Mouse (Mus musculus): ENCODE results near the gene Cdc14a. TPM values are rescaled to one million over a fixed set of nuclear protein-coding genes. Genes with fewer than 3 reads are reported as not detected.

Cdc14a gene
- polyA plus RNA-seq (2015; fragmentation: Nextera tagmentation; extraction: Ambion mirVana) = 8.7 and 9.2 TPM in 2 replicates

DNA sequence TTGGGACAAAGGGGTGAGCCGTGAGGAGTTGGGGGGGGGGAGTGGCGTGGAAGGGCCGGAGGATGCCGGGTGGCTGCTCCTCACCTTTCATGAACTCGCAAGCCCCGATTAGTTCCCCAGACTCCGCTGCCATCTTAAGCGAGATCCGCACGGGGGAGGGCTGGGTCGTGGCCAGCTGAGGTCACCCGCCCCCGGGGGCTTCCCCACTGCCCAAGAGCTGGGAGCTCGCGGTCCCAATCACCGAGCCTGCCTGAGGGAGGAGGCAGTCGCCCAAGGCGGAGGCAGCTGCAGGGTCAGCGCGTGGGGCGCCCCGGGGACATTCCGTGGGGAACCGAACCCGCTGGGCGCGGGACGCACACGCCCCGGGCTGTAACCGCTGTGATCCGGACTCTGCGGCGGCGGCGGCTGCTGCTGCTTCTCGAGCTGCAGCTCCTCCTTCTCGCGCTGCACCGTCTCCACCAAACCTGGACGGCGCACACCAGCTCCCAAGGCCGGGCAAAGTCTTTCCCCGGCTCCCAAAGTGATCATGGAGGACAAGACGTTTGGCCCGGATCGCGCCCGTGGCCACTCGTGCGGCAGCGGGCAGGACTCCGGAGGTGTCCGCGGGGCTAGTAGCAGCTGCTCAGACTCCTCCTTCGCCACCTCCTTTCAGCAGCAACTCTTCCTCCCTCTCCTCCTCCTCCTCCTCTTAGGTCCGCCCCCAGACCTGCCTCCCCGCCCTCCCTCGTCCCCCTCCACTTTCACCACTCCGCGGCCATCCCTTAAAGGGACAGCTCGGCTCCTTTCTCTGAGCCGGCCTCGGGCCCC, at the start of gene Cdc14a:
Gene Cdc14a, minus strand, starts transcription at position 680 of the 807 bp plus-strand sequence.
- Histone ChIP-seq H3K9ac (ENCODE audit: low read length) (peak within 1 kb of the TSS; percentile 90), H3K9me3 (replicated peaks; ENCODE audit: control insufficient read depth, low read length) (no peaks in the 10 kb centered on the region), H3K27me3 (ENCODE audit: control insufficient read depth, insufficient read depth, low read length) (no peaks in the 10 kb centered on the region), H3K4me3 (replicated peaks; ENCODE audit: low read length) (peak within 1 kb of the TSS; percentile 99), H3K36me3 (ENCODE audit: control insufficient read depth, insufficient read depth, low read length) (no peaks in the 10 kb centered on the region), H3K4me2 (ENCODE audit: low read depth, low read length) (peak within 1 kb of the TSS; percentile 92), H3K4me1 (ENCODE audit: control insufficient read depth, insufficient read depth, low read length) (peaks cover 18% of the 10 kb centered on the region), H3K27ac (ENCODE audit: low read length) (peak within 1 kb of the TSS; percentile 97)
- under 1% methylated on average over 62 of the region's 64 CpGs for WGBS
- peak; percentile 93 for ATAC-seq (ENCODE audit: insufficient read depth, low FRiP score)

DNA sequence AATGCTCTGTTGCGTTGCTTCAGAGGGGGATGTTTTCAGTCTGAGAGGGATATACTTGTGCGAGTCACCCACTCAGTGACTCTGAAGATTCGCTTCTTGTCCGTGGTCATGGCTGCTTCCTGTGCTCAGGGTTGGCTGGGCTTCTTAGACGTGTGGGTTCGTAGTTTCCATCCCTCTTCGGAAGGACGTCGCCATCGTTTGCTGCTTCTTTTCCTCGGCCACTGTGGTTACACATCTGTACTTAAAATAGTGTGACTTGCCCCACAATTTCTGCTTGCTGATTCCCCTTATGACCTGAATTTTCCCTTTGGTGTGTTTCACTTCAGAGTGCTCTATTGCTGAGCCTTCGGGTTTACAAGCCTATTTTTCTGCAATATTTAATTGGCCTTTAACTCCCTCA, 41.9 kb upstream of the Cdc14a start:
- 85% methylated on average over 12 of the region's 12 CpGs for WGBS
- Histone ChIP-seq H3K4me3 (replicated peaks; ENCODE audit: low read length) (no peak overlapping the region), H3K27me3 (ENCODE audit: control insufficient read depth, insufficient read depth, low read length) (no peaks in the 10 kb centered on the region), H3K9ac (ENCODE audit: low read length) (no peak overlapping the region), H3K4me1 (ENCODE audit: control insufficient read depth, insufficient read depth, low read length) (no peaks in the 10 kb centered on the region), H3K36me3 (ENCODE audit: control insufficient read depth, insufficient read depth, low read length) (no peaks in the 10 kb centered on the region), H3K9me3 (replicated peaks; ENCODE audit: control insufficient read depth, low read length) (no peaks in the 10 kb centered on the region), H3K27ac (ENCODE audit: low read length) (no peak overlapping the region), H3K4me2 (ENCODE audit: low read depth, low read length) (no peak overlapping the region)
- no peak for ATAC-seq (ENCODE audit: insufficient read depth, low FRiP score)

DNA sequence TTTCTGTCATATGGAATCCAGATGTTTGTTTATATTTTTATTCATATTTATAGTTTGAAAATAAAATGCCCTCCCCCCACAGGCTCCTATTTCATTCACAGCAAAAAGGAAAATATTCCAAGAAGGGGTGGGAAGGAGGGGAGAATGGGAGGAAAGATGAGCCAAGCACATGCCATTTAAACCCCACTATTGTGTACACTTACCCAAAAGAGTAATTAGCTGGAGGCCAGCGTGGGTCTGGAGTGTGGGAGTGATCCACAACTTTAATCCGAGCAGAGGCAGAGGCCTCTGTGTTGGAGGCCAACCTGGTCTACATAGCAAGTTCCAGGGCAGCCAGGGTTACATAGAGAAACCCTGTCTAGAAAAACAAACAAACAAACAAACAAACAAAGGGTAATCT, 40.5 kb upstream of the Cdc14a start:
- Histone ChIP-seq H3K4me1 (ENCODE audit: control insufficient read depth, insufficient read depth, low read length) (no peaks in the 10 kb centered on the region), H3K27me3 (ENCODE audit: control insufficient read depth, insufficient read depth, low read length) (no peaks in the 10 kb centered on the region), H3K4me2 (ENCODE audit: low read depth, low read length) (no peak overlapping the region), H3K27ac (ENCODE audit: low read length) (no peak overlapping the region), H3K4me3 (replicated peaks; ENCODE audit: low read length) (no peak overlapping the region), H3K36me3 (ENCODE audit: control insufficient read depth, insufficient read depth, low read length) (no peaks in the 10 kb centered on the region), H3K9me3 (replicated peaks; ENCODE audit: control insufficient read depth, low read length) (no peaks in the 10 kb centered on the region), H3K9ac (ENCODE audit: low read length) (no peak overlapping the region)
- WGBS = 40% methylated on average over 2 of the region's 2 CpGs
- ATAC-seq (ENCODE audit: insufficient read depth, low FRiP score) = no peak

DNA sequence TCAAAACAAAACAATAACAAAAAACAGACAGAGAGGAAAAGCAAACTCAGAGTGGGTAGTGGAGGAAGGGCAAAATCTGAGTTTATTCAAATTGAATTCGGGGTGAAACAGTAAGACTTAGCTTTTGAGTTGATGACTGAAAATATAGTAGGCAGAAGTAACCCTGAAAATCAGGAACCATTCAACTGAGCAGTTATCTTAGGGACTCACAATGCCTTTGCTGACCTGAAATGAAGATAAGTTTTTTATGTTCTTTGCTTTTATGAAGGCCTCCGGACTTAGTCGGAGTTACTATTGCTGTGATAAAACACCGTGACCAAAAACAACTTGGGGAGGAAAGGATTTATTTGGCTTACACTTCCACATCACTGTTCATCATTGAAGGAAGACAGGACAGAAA, 37.2 kb upstream of the Cdc14a start:
- H3K4me2 ChIP-seq (ENCODE audit: low read depth, low read length) = no peak overlapping the region
- no peak overlapping the region for H3K9ac ChIP-seq (ENCODE audit: low read length)
- no peaks in the 10 kb centered on the region for H3K4me1 ChIP-seq (ENCODE audit: control insufficient read depth, insufficient read depth, low read length)
- no peak overlapping the region for H3K4me3 ChIP-seq (replicated peaks; ENCODE audit: low read length)
- no peak overlapping the region for H3K27ac ChIP-seq (ENCODE audit: low read length)
- 80% methylated on average over 4 of the region's 4 CpGs for WGBS
- H3K27me3 ChIP-seq (ENCODE audit: control insufficient read depth, insufficient read depth, low read length) = no peaks in the 10 kb centered on the region
- no peaks in the 10 kb centered on the region for H3K9me3 ChIP-seq (replicated peaks; ENCODE audit: control insufficient read depth, low read length)
- ATAC-seq (ENCODE audit: insufficient read depth, low FRiP score) = no peak
- H3K36me3 ChIP-seq (ENCODE audit: control insufficient read depth, insufficient read depth, low read length) = no peaks in the 10 kb centered on the region

DNA sequence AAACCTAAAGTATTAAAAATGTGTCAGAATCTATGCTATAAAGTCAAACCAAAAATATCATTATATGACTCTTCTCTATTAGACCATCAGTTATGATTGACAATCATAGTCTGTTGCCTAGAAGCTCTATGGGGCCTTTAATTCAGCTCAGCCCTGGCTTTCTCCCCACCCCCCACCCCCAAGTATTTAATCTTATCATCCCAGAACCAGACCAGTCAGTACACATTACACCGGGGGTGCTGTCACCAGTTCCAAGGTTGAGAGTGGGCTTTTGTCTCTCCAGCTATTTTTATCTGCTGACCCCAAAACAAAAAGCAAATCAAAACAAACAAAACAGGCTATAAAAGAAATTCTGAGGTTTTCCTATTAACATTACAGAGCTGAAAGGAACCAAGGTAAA, 30.7 kb upstream of the Cdc14a start:
- Histone ChIP-seq H3K9ac (ENCODE audit: low read length) (no peak overlapping the region), H3K4me1 (ENCODE audit: control insufficient read depth, insufficient read depth, low read length) (no peaks in the 10 kb centered on the region), H3K27ac (ENCODE audit: low read length) (no peak overlapping the region), H3K4me2 (ENCODE audit: low read depth, low read length) (no peak overlapping the region), H3K4me3 (replicated peaks; ENCODE audit: low read length) (no peak overlapping the region), H3K36me3 (ENCODE audit: control insufficient read depth, insufficient read depth, low read length) (no peaks in the 10 kb centered on the region), H3K27me3 (ENCODE audit: control insufficient read depth, insufficient read depth, low read length) (no peaks in the 10 kb centered on the region), H3K9me3 (replicated peaks; ENCODE audit: control insufficient read depth, low read length) (no peaks in the 10 kb centered on the region)
- no peak for ATAC-seq (ENCODE audit: insufficient read depth, low FRiP score)
- 44% methylated on average over 1 of the region's 1 CpGs for WGBS

DNA sequence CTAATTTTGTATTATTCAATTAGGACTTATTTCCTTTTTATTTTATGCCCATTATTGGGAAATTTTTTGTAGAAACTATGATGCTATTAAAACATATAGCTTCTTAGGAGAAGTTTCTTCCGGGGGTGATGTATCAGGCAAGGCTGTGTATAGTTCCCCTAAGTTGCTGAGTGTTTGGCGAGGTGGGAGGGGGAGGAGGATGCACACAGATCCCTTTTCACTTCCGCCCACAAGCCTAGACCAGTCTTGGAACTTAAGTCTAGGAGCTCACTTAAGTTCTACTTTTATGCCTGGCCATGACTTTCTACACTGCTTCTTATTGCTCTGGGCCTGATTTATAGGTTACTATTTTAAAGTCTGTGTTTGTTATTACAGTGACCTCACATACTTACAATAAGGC, 26.9 kb upstream of the Cdc14a start:
- Histone ChIP-seq H3K27ac (ENCODE audit: low read length) (no peak overlapping the region), H3K4me2 (ENCODE audit: low read depth, low read length) (no peak overlapping the region), H3K9me3 (replicated peaks; ENCODE audit: control insufficient read depth, low read length) (no peaks in the 10 kb centered on the region), H3K36me3 (ENCODE audit: control insufficient read depth, insufficient read depth, low read length) (no peaks in the 10 kb centered on the region), H3K4me1 (ENCODE audit: control insufficient read depth, insufficient read depth, low read length) (no peaks in the 10 kb centered on the region), H3K4me3 (replicated peaks; ENCODE audit: low read length) (no peak overlapping the region), H3K27me3 (ENCODE audit: control insufficient read depth, insufficient read depth, low read length) (no peaks in the 10 kb centered on the region), H3K9ac (ENCODE audit: low read length) (no peak overlapping the region)
- WGBS = 87% methylated on average over 3 of the region's 3 CpGs
- no peak for ATAC-seq (ENCODE audit: insufficient read depth, low FRiP score)

DNA sequence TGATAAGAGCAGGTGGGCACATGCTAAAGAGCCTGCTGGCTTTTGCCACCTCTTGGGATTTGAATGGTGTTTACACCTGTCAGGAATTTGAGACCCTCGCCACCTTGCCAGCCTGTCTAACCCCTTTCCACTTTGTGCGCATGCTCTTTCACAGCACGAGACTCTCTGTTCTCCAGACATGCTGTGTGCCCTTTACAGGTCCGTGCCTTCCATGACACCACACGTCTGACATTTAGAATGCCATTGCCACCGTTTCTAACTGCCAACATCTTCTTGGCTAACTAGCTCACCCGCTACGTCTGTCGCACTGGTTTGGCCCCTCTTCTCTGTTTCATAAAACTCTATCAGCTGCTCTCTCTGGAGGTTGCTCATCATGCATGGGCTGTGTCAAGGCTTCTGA, 20.5 kb upstream of the Cdc14a start:
- 85% methylated on average over 9 of the region's 9 CpGs for WGBS
- Histone ChIP-seq H3K4me2 (ENCODE audit: low read depth, low read length) (no peak overlapping the region), H3K27ac (ENCODE audit: low read length) (no peak overlapping the region), H3K4me1 (ENCODE audit: control insufficient read depth, insufficient read depth, low read length) (no peaks in the 10 kb centered on the region), H3K9me3 (replicated peaks; ENCODE audit: control insufficient read depth, low read length) (no peaks in the 10 kb centered on the region), H3K36me3 (ENCODE audit: control insufficient read depth, insufficient read depth, low read length) (no peaks in the 10 kb centered on the region), H3K9ac (ENCODE audit: low read length) (no peak overlapping the region), H3K27me3 (ENCODE audit: control insufficient read depth, insufficient read depth, low read length) (no peaks in the 10 kb centered on the region), H3K4me3 (replicated peaks; ENCODE audit: low read length) (no peak overlapping the region)
- ATAC-seq (ENCODE audit: insufficient read depth, low FRiP score) = no peak

DNA sequence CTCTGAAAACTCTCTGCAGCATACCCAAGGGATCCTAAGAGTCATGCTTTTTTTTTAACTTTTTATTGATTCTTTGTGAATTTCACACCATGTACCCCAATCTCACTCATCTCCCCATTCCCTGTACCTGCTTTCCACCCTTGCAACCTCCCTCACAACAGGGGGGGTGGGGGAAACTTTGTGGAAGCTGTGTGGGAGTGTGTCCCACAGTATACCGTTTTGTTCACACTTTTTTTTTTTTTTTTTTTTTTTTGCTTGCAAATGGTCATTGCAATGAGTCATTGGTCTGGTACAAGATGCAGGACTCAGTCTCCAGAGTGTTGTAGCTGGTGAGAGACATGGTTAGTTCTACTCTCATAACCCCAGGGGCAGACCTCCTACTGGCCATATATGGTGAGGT, 19.0 kb upstream of the Cdc14a start:
- no peak for ATAC-seq (ENCODE audit: insufficient read depth, low FRiP score)
- Histone ChIP-seq H3K4me2 (ENCODE audit: low read depth, low read length) (no peak overlapping the region), H3K27ac (ENCODE audit: low read length) (no peak overlapping the region), H3K9me3 (replicated peaks; ENCODE audit: control insufficient read depth, low read length) (no peaks in the 10 kb centered on the region), H3K36me3 (ENCODE audit: control insufficient read depth, insufficient read depth, low read length) (no peaks in the 10 kb centered on the region), H3K27me3 (ENCODE audit: control insufficient read depth, insufficient read depth, low read length) (no peaks in the 10 kb centered on the region), H3K9ac (ENCODE audit: low read length) (no peak overlapping the region), H3K4me3 (replicated peaks; ENCODE audit: low read length) (no peak overlapping the region), H3K4me1 (ENCODE audit: control insufficient read depth, insufficient read depth, low read length) (no peaks in the 10 kb centered on the region)
- WGBS = 75% methylated on average over 1 of the region's 1 CpGs

DNA sequence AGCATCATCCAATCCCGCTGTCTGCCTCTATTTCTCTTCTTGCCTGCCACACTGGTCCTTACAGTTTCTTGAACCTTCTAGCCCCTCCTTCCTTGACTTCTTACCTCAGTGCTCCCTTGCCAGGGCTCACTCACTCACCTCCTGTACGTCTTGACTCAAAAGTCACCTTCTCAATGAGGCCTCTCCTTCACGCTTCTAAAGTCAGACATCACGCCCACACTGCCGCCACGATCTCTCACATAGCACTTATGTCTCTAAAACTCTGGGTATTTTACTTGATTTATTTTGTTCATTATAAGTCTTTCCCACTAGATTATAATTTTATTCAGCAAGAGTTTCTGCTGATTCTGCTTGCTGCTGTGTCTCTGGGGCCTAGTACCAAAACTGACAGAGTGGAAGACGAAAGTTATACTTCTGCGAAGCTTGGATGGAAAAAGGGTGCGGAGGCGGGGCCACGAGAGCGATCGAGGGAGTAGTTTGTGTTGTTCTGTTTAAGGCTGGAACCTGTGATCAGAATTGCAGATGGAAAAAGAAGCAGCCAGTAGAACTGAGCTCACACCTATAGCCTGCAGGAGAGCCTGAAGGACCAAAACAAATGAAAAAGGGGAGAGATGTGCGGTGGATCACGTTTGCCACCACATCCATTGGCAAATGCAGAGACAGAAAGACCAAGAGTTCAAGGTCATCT, 17.8 kb upstream of the Cdc14a start:
- Histone ChIP-seq H3K4me2 (ENCODE audit: low read depth, low read length) (no peak overlapping the region), H3K4me1 (ENCODE audit: control insufficient read depth, insufficient read depth, low read length) (no peaks in the 10 kb centered on the region), H3K36me3 (ENCODE audit: control insufficient read depth, insufficient read depth, low read length) (no peaks in the 10 kb centered on the region), H3K4me3 (replicated peaks; ENCODE audit: low read length) (no peak overlapping the region), H3K9ac (ENCODE audit: low read length) (no peak overlapping the region), H3K27me3 (ENCODE audit: control insufficient read depth, insufficient read depth, low read length) (no peaks in the 10 kb centered on the region), H3K9me3 (replicated peaks; ENCODE audit: control insufficient read depth, low read length) (no peaks in the 10 kb centered on the region), H3K27ac (ENCODE audit: low read length) (no peak overlapping the region)
- WGBS = 88% methylated on average over 15 of the region's 15 CpGs
- ATAC-seq (ENCODE audit: insufficient read depth, low FRiP score) = no peak
